Mouse (Mus musculus) neutrophil, adult 5-6 weeks (primary cell): Measurements from ENCODE around the gene Ntn3. TPM values are rescaled to one million over a fixed set of nuclear protein-coding genes. Genes with fewer than 3 reads are reported as not detected.

Source experiments
- ATAC-seq: fragments of 151-379, 151-347 bp; 2 replicates; pipeline ENCODE4 v1.8.0; 2017; ENCODE audit warnings: mild to moderate bottlenecking, moderate TSS enrichment; ENCODE audit not compliant: insufficient number of reproducible peaks, poor library complexity, low FRiP score, severe bottlenecking; ENCODE audit errors: extremely low read depth
- total RNA-seq: library from RNA; stranded (forward); fragments of 200-1000 nt; gene quantifications from 2 replicates; pipeline ENCODE4 v1.2.3, GENCODE M21; 2017

The Ntn3 gene
- total RNA-seq, 1 experiment from 2014 or later = not detected

DNA sequence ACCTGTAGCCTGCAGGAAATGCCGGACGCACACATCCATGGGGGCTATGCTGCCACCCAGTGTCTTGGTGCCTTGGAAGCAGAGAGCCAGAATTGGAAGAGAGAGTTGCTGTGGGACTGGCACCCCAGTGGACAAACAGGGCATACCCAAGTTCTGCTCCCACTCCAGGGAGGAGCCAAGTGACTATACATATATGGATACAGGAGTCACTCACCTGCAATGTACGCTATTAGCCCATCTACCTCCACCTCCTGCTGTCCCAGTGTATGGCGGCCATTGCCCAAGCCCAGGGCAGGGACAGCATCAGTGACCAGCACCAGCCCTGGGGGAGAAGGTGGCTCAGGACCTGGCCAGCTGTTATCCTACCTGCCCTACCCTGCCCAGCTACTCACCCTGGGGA lies 51.8 kb downstream of the Ntn3 start:
- ATAC-seq = no peak

DNA sequence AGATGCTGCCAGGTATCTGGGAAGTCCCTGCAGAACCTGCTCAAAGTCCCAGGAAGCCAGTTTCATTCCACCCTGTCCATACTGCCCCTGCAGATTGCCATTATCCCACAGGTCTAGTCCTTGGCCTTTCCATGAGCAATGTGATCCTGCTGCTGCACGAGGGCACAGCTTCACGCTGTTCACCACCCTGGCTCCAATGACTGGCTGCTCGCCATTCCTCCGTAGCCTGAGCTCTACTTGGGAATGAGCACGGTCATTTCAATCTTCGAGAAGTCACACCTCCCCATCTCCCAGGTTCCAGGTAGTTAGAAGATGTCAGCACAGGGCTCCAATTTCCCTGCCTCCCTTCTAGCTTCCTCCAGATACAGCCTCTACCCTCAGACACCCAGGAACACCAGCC lies 52.2 kb downstream of the Ntn3 start:
- no peak for ATAC-seq

DNA sequence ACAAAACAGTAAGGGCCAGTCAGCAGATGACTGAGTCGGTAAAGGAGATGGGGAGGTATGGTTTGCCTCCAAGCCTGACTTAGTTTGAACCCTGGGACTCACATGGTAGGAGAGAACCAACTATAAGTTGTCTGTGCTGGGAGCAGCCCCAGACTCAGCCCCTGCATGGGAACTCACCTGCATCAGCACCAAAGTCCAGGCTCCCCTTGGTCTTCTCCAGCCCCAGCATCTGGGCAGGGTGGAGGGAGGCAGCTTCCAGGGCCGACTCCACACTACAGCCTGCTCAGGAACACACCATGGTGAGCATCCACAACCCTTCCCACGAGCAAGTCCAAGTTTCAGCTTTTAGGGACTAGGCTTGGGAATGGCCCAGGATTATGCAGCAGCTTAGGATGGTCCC lies 52.9 kb downstream of the Ntn3 start:
- ATAC-seq = no peak

DNA sequence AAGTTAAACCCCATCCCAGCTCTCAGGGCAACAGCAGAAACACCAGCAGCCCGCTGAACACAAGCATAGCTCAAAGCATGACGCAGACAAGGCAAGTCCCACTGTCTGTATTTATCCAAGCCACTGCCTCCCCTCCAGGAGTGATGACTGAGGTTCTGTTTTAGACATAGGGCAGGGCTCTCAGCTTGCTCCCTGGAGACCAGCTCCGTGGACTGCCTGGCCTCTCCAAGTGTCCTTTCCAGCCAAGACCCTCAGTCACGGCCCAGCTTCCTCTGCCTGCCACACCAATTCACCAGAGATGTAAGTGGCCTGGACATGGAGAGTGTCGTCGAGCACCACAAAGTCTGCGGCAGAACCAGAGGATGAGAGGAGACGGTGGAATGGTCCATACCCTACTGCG lies 53.6 kb downstream of the Ntn3 start:
- ATAC-seq = no peak

DNA sequence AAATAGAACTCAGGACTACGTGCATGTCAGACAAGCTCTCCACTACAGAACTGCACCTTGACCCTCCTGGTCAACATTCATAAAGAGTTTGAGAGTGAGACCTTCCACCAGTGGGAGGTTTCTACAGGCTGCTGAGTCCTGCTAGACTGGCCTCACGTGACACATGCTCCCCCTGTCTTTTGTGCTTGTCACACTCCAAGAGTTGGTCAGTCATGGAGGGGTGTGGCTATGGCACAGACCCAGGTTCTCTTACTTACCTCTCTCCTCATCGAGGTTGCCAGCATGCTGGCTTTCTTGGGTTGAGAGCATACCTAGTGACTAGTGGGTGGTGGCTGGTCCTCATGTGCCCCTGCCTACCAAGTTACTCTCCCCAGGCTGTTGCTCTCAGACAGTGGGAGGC lies 54.9 kb downstream of the Ntn3 start:
- no peak for ATAC-seq

Other genes with a start within 250 kb of the Ntn3 start
- gene Prss30, start 229.0 kb downstream of the Ntn3 start, total RNA-seq = not detected in 2 replicates
- 3.2 and 3.7 TPM in 2 replicates for gene Prss22, start 211.4 kb downstream of the Ntn3 start, total RNA-seq
- 3.7 and 4.9 TPM in 2 replicates for gene Prss27, start 171.4 kb downstream of the Ntn3 start, total RNA-seq
- 16.0 and 18.2 TPM in 2 replicates for gene Kctd5, start 136.0 kb downstream of the Ntn3 start, total RNA-seq
- gene Pdpk1, start 58.6 kb downstream of the Ntn3 start, total RNA-seq = 57.5 and 63.3 TPM in 2 replicates
- 45.5 and 49.4 TPM in 2 replicates for gene Amdhd2, start 45.8 kb downstream of the Ntn3 start, total RNA-seq
- gene Atp6v0c, start 39.8 kb downstream of the Ntn3 start, total RNA-seq = 98.2 and 104 TPM in 2 replicates
- gene Tbc1d24, start 4.0 kb downstream of the Ntn3 start, total RNA-seq = 0.35 and 0.37 TPM in 2 replicates
- gene Tedc2, start 11.3 kb upstream of the Ntn3 start, total RNA-seq = 5.6 and 8.8 TPM in 2 replicates
- gene Ccnf, start 42.0 kb upstream of the Ntn3 start, total RNA-seq = 2.5 and 3.0 TPM in 2 replicates
- gene Abca17, start 141.5 kb upstream of the Ntn3 start, total RNA-seq = 0.23 TPM in 1 of 2 replicates, not detected in the other
- 29.5 and 31.3 TPM in 2 replicates for gene Abca3, start 142.4 kb upstream of the Ntn3 start, total RNA-seq
- 98.5 and 117 TPM in 2 replicates for gene Rnps1, start 205.0 kb upstream of the Ntn3 start, total RNA-seq
- gene Eci1, start 217.1 kb upstream of the Ntn3 start, total RNA-seq = 17.2 and 23.1 TPM in 2 replicates
- 5.6 and 9.1 TPM in 2 replicates for gene Dnase1l2, start 233.6 kb upstream of the Ntn3 start, total RNA-seq